Mouse (Mus musculus): ENCODE results near the gene Dut. TPM values are rescaled to one million over a fixed set of nuclear protein-coding genes. Genes with fewer than 3 reads are reported as not detected.

Dut gene
- total and polyA plus RNA-seq, 2 experiments = 8.6 to 16.8 TPM

GRCm38 (mm10) chr2:125218566-125218965, 28.4 kb upstream of the Dut start:
- no peaks in the 10 kb centered on the region for H3K36me3 ChIP-seq (ENCODE audit: control insufficient read depth, insufficient read depth, low read length)
- 86% methylated on average over 1 of the region's 1 CpGs for WGBS
- no peak overlapping the region for H3K9ac ChIP-seq (ENCODE audit: low read depth, low read length)
- H3K79me2 ChIP-seq (ENCODE audit: control insufficient read depth, insufficient read depth, low read length) = no peaks in the 10 kb centered on the region
- no peak overlapping the region for H3K27ac ChIP-seq (replicated peaks; ENCODE audit: insufficient read depth, low read depth, low read length)
- no peaks in the 10 kb centered on the region for H3K27me3 ChIP-seq (ENCODE audit: control insufficient read depth, insufficient read depth, low read length)
- no peak for DNase-seq (ENCODE audit: extremely low read depth, low read depth, low spot score)
- no peaks in the 10 kb centered on the region for H3K4me1 ChIP-seq (ENCODE audit: control insufficient read depth, insufficient read depth, low read length)
- no peak for TF ChIP-seq CTCF (IDR thresholded peaks at IDR 0.05; ENCODE audit: low read depth, low read length)
- no peak for TF ChIP-seq POLR2A (IDR thresholded peaks at IDR 0.05; ENCODE audit: extremely low read depth, insufficient read depth, low read length)
- H3K4me3 ChIP-seq (ENCODE audit: insufficient read depth, low read depth, low read length) = no peak overlapping the region

DNA sequence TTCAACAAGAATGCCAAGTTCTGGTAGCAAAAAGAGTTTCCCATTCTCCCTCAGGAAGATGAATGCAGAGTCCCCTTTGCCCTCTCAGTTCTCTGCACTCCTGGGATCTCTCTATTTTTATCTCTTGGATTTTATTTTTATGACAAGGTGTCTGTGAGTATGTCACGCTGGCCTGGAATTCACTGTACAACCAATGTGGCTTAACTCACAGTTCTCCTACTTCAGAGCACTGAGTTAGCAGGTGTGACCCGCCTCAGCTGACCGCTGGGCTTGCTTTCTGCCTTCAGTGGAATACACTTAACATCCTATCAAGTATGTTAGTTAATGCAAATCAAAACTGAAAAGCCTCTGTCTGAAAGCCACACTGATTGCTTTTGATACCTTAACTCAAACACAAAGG, 27.7 kb upstream of the Dut start:
- TF ChIP-seq CTCF (IDR thresholded peaks at IDR 0.05; ENCODE audit: low read depth, low read length) (no peak), POLR2A (IDR thresholded peaks at IDR 0.05; ENCODE audit: extremely low read depth, insufficient read depth, low read length) (no peak)
- 89% methylated on average over 3 of the region's 3 CpGs for WGBS

DNA sequence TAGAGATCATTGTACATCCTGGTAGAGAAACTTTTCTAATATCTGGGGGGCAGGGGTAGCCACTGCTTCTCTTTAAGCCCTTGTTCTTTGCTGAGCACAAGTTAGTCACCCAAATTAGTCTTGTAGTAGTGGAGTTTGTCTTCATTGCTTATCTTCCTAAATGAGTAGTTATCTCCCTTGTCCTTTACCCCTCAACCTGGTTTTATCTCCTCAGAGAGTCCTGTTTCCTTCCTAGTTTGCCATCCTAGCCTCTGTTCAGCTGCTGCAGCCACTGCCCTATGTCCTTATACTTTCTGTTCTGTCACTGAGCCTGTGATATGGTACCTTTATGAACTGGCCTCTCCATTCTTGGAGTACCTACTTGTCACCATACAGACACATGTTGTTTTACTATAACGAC, 25.3 kb upstream of the Dut start:
- 95% methylated on average over 1 of the region's 1 CpGs for WGBS
- Histone ChIP-seq H3K36me3 (ENCODE audit: control insufficient read depth, insufficient read depth, low read length) (no peaks in the 10 kb centered on the region), H3K79me2 (ENCODE audit: control insufficient read depth, insufficient read depth, low read length) (no peaks in the 10 kb centered on the region), H3K27me3 (ENCODE audit: control insufficient read depth, insufficient read depth, low read length) (no peaks in the 10 kb centered on the region), H3K4me1 (ENCODE audit: control insufficient read depth, insufficient read depth, low read length) (no peaks in the 10 kb centered on the region), H3K9ac (ENCODE audit: low read depth, low read length) (no peak overlapping the region), H3K4me3 (ENCODE audit: insufficient read depth, low read depth, low read length) (no peak overlapping the region), H3K27ac (replicated peaks; ENCODE audit: insufficient read depth, low read depth, low read length) (no peak overlapping the region)
- DNase-seq (ENCODE audit: extremely low read depth, low read depth, low spot score) = no peak
- no peak for TF ChIP-seq CTCF (IDR thresholded peaks at IDR 0.05; ENCODE audit: low read depth, low read length)
- TF ChIP-seq POLR2A (IDR thresholded peaks at IDR 0.05; ENCODE audit: extremely low read depth, insufficient read depth, low read length) = no peak

More for the DNA sequence above, 27.7 kb upstream of the Dut start:
- DNase-seq (ENCODE audit: extremely low read depth, low read depth, low spot score) = no peak
- Histone ChIP-seq H3K4me1 (ENCODE audit: control insufficient read depth, insufficient read depth, low read length) (no peaks in the 10 kb centered on the region), H3K4me3 (ENCODE audit: insufficient read depth, low read depth, low read length) (no peak overlapping the region), H3K79me2 (ENCODE audit: control insufficient read depth, insufficient read depth, low read length) (no peaks in the 10 kb centered on the region), H3K27ac (replicated peaks; ENCODE audit: insufficient read depth, low read depth, low read length) (no peak overlapping the region), H3K36me3 (ENCODE audit: control insufficient read depth, insufficient read depth, low read length) (no peaks in the 10 kb centered on the region), H3K27me3 (ENCODE audit: control insufficient read depth, insufficient read depth, low read length) (no peaks in the 10 kb centered on the region), H3K9ac (ENCODE audit: low read depth, low read length) (no peak overlapping the region)

DNA sequence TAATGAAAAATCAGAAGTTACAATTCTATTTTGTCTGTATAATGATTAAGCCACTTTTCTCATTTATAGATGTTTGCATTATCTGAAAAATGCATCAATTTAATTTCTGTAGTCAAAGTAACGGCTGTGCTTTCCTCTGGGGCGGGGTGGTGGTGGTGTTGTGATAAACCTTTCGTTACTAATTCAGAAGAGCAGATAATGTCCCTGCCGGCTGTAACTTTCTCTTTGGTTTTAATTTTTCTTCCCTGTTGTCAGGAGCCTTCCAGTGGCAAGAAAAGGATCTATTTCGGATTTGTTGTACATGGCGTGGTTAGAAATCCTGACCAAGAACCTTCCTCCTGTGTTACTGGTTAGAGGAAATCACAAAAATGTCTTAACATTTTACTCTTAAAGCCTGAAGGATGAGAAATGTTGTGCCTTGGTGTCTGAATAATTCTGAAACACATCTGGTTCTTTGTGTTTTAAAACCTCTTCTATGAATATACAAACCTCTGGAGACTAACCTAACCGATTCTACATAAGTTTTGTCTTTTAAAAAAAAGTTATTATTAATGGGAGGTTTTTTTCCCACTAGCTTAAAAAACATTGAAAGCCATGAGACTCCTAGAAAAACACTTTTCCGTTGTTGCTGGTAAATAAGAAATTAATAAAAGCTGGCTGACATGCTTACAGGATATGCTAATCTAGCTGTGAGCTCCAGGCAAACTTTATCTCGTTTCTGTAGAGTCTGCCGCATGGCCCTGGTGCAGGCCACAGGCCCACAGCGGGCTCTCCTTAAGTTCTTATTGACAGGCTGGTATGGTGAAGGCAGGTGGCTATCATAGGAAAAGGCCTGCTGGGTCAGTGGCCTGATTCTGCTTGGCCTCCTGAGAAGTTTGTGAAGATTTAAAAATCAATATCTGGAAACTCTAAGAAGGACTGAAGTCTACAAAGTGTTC, 18.2 kb upstream of the Dut start:
- no peak for DNase-seq (ENCODE audit: extremely low read depth, low read depth, low spot score)
- Histone ChIP-seq H3K4me1 (ENCODE audit: control insufficient read depth, insufficient read depth, low read length) (no peaks in the 10 kb centered on the region), H3K27me3 (ENCODE audit: control insufficient read depth, insufficient read depth, low read length) (no peaks in the 10 kb centered on the region), H3K79me2 (ENCODE audit: control insufficient read depth, insufficient read depth, low read length) (no peaks in the 10 kb centered on the region), H3K27ac (replicated peaks; ENCODE audit: insufficient read depth, low read depth, low read length) (no peak overlapping the region), H3K4me3 (ENCODE audit: insufficient read depth, low read depth, low read length) (no peak overlapping the region), H3K36me3 (ENCODE audit: control insufficient read depth, insufficient read depth, low read length) (no peaks in the 10 kb centered on the region), H3K9ac (ENCODE audit: low read depth, low read length) (no peak overlapping the region)
- TF ChIP-seq POLR2A (IDR thresholded peaks at IDR 0.05; ENCODE audit: extremely low read depth, insufficient read depth, low read length) (no peak), CTCF (IDR thresholded peaks at IDR 0.05; ENCODE audit: low read depth, low read length) (no peak)
- 80% methylated on average over 11 of the region's 11 CpGs for WGBS

DNA sequence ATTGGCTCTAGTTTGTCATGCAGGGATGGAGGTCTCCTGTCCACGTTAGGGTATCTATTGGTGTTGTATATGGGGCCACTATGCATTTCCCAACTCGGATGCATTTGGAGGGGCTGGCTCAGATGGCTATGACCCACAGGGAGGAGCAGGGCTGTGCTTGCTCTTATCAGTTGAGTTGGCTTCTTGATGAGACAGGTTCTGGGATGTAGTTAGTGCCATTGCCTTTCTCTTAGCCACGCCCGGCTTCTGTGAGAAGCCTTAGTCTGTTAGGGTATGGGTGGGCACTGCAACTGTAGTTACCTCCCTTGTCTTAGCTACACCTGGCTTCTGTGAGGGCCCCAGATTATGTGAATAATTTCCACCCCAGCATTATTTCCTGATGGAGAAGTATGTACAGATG, 14.8 kb upstream of the Dut start:
- no peak overlapping the region for H3K27ac ChIP-seq (replicated peaks; ENCODE audit: insufficient read depth, low read depth, low read length)
- no peaks in the 10 kb centered on the region for H3K27me3 ChIP-seq (ENCODE audit: control insufficient read depth, insufficient read depth, low read length)
- no peaks in the 10 kb centered on the region for H3K4me1 ChIP-seq (ENCODE audit: control insufficient read depth, insufficient read depth, low read length)
- H3K79me2 ChIP-seq (ENCODE audit: control insufficient read depth, insufficient read depth, low read length) = no peaks in the 10 kb centered on the region
- TF ChIP-seq CTCF (IDR thresholded peaks at IDR 0.05; ENCODE audit: low read depth, low read length) (no peak), POLR2A (IDR thresholded peaks at IDR 0.05; ENCODE audit: extremely low read depth, insufficient read depth, low read length) (no peak)
- no peak overlapping the region for H3K4me3 ChIP-seq (ENCODE audit: insufficient read depth, low read depth, low read length)
- H3K36me3 ChIP-seq (ENCODE audit: control insufficient read depth, insufficient read depth, low read length) = no peaks in the 10 kb centered on the region
- H3K9ac ChIP-seq (ENCODE audit: low read depth, low read length) = no peak overlapping the region
- WGBS = 91% methylated on average over 4 of the region's 4 CpGs
- no peak for DNase-seq (ENCODE audit: extremely low read depth, low read depth, low spot score)

- 90% methylated on average over 2 of the region's 2 CpGs for WGBS
- no peaks in the 10 kb centered on the region for H3K27me3 ChIP-seq (ENCODE audit: control insufficient read depth, insufficient read depth, low read length)
- TF ChIP-seq POLR2A (IDR thresholded peaks at IDR 0.05; ENCODE audit: extremely low read depth, insufficient read depth, low read length) = no peak
- TF ChIP-seq CTCF (IDR thresholded peaks at IDR 0.05; ENCODE audit: low read depth, low read length) = no peak
- no peak overlapping the region for H3K9ac ChIP-seq (ENCODE audit: low read depth, low read length)
- H3K79me2 ChIP-seq (ENCODE audit: control insufficient read depth, insufficient read depth, low read length) = no peaks in the 10 kb centered on the region
- H3K4me1 ChIP-seq (ENCODE audit: control insufficient read depth, insufficient read depth, low read length) = no peaks in the 10 kb centered on the region
- no peak overlapping the region for H3K27ac ChIP-seq (replicated peaks; ENCODE audit: insufficient read depth, low read depth, low read length)
- no peak for DNase-seq (ENCODE audit: extremely low read depth, low read depth, low spot score)
- H3K36me3 ChIP-seq (ENCODE audit: control insufficient read depth, insufficient read depth, low read length) = no peaks in the 10 kb centered on the region
- H3K4me3 ChIP-seq (ENCODE audit: insufficient read depth, low read depth, low read length) = no peak overlapping the region
Measured at GRCm38 (mm10) chr2:125233537-125233936, 13.5 kb upstream of the Dut start.

Data from liver, adult 2 months (tissue).